Mouse (Mus musculus): ENCODE measurements around the gene Dlst.

DNA sequence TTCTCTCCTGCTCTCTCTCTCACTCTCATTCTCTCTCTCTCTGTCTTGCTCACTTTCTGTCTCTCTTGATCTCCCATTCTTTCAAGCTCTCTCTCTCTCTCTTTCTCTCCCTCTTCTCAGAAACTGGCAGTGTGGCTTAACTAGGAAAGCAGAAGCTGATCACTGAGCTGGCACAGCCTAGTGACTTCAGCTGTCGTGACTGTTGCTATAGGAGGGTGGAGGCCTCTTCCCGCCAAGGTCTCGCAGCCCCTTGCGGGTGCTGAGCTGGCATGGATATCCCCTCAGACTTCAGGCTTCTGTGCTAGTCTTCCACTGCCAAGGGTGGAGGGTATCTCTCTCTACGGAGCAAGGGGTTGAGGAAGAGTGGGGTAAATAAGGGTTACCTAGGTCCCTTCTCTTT lies 72.3 kb downstream of the Dlst start:
- TF ChIP-seq CTCF (IDR thresholded peaks at IDR 0.05; ENCODE audit: borderline replicate concordance, insufficient read depth, low read length) (no peak), POLR2A (IDR thresholded peaks at IDR 0.05; ENCODE audit: low read depth, low read length) (no peak)
